In genomic region chr15:88819906-88820303, GRCm38 (mm10) we compare ENCODE assay signal across 8 mouse cellular contexts. TPM values are rescaled to one million over a fixed set of nuclear protein-coding genes. Genes with fewer than 3 reads are reported as not detected.
A peak's percentile ranks its signal among the peaks of the same experiment; 100 is the strongest.
DNase-seq lines count a peak whose midpoint lies in the region; ATAC-seq and TF ChIP-seq lines count a peak whose summit lies in the region.

No protein-coding gene starts in this region.

- peaks cover 15% of the 10 kb centered on the region; the same call in 1 of the 2 replicates for H3K36me3 ChIP-seq in lung, postnatal 0 days (ENCODE audit: insufficient read depth, low read length)
- peaks cover 51% of the 10 kb centered on the region for H3K36me3 ChIP-seq in embryonic facial prominence, embryonic 13.5 days
- peaks cover 19% of the 10 kb centered on the region for H3K36me3 ChIP-seq in intestine, embryonic 16.5 days (ENCODE audit: control insufficient read depth, insufficient read depth, low read length)
- peaks cover 41% of the 10 kb centered on the region for H3K36me3 ChIP-seq in neural tube, embryonic 15.5 days

- H3K27me3 ChIP-seq in lung, postnatal 0 days (replicated peaks; ENCODE audit: insufficient read depth, low read length) = no peaks in the 10 kb centered on the region
- no peaks in the 10 kb centered on the region for H3K27me3 ChIP-seq in embryonic facial prominence, embryonic 13.5 days
- H3K27me3 ChIP-seq in intestine, embryonic 16.5 days (replicated peaks; ENCODE audit: control insufficient read depth, insufficient read depth, low read length) = no peaks in the 10 kb centered on the region
- no peaks in the 10 kb centered on the region for H3K27me3 ChIP-seq in neural tube, embryonic 15.5 days (replicated peaks)

- no peak for TF ChIP-seq EP300 in lung, postnatal 0 days (IDR thresholded peaks at IDR 0.05)

- TF ChIP-seq CTCF in lung, postnatal 0 days (IDR thresholded peaks at IDR 0.05) = no peak

- WGBS in lung, postnatal 0 days = under 1% methylated on average over 23 of the region's 23 CpGs
- 2% methylated on average over 23 of the region's 23 CpGs for WGBS in embryonic facial prominence, embryonic 13.5 days
- under 1% methylated on average over 23 of the region's 23 CpGs for WGBS in intestine, embryonic 16.5 days
- WGBS in neural tube, embryonic 15.5 days = under 1% methylated on average over 23 of the region's 23 CpGs

- H3K4me2 ChIP-seq in lung, postnatal 0 days (replicated peaks; ENCODE audit: low read depth, low read length) = peak overlapping the region; percentile 93
- H3K4me2 ChIP-seq in embryonic facial prominence, embryonic 13.5 days = peak overlapping the region; percentile 92
- peak overlapping the region; percentile 73 for H3K4me2 ChIP-seq in intestine, embryonic 16.5 days (ENCODE audit: low read depth, low read length)
- peak overlapping the region; percentile 90 for H3K4me2 ChIP-seq in neural tube, embryonic 15.5 days

- peak overlapping the region; percentile 82 for H3K4me3 ChIP-seq in lung, postnatal 0 days (ENCODE audit: low read depth, low read length)
- H3K4me3 ChIP-seq in embryonic facial prominence, embryonic 13.5 days = peak overlapping the region; percentile 89
- peak overlapping the region; percentile 86 for H3K4me3 ChIP-seq in intestine, embryonic 16.5 days (ENCODE audit: low read length)
- H3K4me3 ChIP-seq in neural tube, embryonic 15.5 days (replicated peaks) = peak overlapping the region; percentile 90

- peak overlapping the region; percentile 70 for H3K9ac ChIP-seq in lung, postnatal 0 days (replicated peaks; ENCODE audit: low read depth)
- peak overlapping the region; percentile 89 for H3K9ac ChIP-seq in embryonic facial prominence, embryonic 13.5 days
- peak overlapping the region; percentile 90 for H3K9ac ChIP-seq in intestine, embryonic 16.5 days (ENCODE audit: low read depth, low read length)
- peak overlapping the region; percentile 88 for H3K9ac ChIP-seq in neural tube, embryonic 15.5 days (replicated peaks)

- ATAC-seq in lung, postnatal 0 days = no peak
- ATAC-seq in embryonic facial prominence, embryonic 13.5 days (ENCODE audit: insufficient number of reproducible peaks, insufficient read depth, low FRiP score, low TSS enrichment, low read depth) = no peak
- ATAC-seq in intestine, embryonic 16.5 days = no peak; the same call in 1 of the 2 replicates
- ATAC-seq in neural tube, embryonic 15.5 days (ENCODE audit: low FRiP score) = no peak

- H3K27ac ChIP-seq in lung, postnatal 0 days (ENCODE audit: low read length) = peak overlapping the region; percentile 51; the same call in 1 of the 2 replicates
- no peak overlapping the region for H3K27ac ChIP-seq in embryonic facial prominence, embryonic 13.5 days
- no peak overlapping the region; the same call in 1 of the 2 replicates for H3K27ac ChIP-seq in intestine, embryonic 16.5 days (ENCODE audit: low read length)
- H3K27ac ChIP-seq in neural tube, embryonic 15.5 days (replicated peaks) = peak overlapping the region; percentile 78

- peaks cover 8% of the 10 kb centered on the region for H3K4me1 ChIP-seq in lung, postnatal 0 days (ENCODE audit: insufficient read depth, low read depth, low read length)
- peaks cover 16% of the 10 kb centered on the region for H3K4me1 ChIP-seq in embryonic facial prominence, embryonic 13.5 days
- peaks cover 19% of the 10 kb centered on the region for H3K4me1 ChIP-seq in intestine, embryonic 16.5 days (ENCODE audit: control insufficient read depth, insufficient read depth, low read length)
- peaks cover 30% of the 10 kb centered on the region for H3K4me1 ChIP-seq in neural tube, embryonic 15.5 days

- no peaks in the 10 kb centered on the region for H3K9me3 ChIP-seq in lung, postnatal 0 days (ENCODE audit: low read length)
- no peaks in the 10 kb centered on the region for H3K9me3 ChIP-seq in embryonic facial prominence, embryonic 13.5 days
- no peaks in the 10 kb centered on the region for H3K9me3 ChIP-seq in intestine, embryonic 16.5 days (ENCODE audit: control insufficient read depth, low read length)
- H3K9me3 ChIP-seq in neural tube, embryonic 15.5 days (replicated peaks) = no peaks in the 10 kb centered on the region

- no peak for DNase-seq in lung, postnatal 0 days (ENCODE audit: low spot score)
- DNase-seq in lung, postnatal 25 days (ENCODE audit: low spot score) = no peak
- DNase-seq in cerebellum, adult 11 months = no peak
- DNase-seq in right cerebral cortex, postnatal 36 days (ENCODE audit: low spot score in 2 of 2) = no peak
- DNase-seq in layer of hippocampus, adult 18-20 months (ENCODE audit: low spot score in 2 of 2) = no peak

RNA-seq across cellular contexts. Expression of gene Creld2, which starts 0.5 kb away (rescaled TPM):
- 62.6 and 76.5 TPM in 2 replicates for polyA plus RNA-seq in lung, postnatal 0 days (2015; fragmentation: Nextera tagmentation; extraction: Ambion mirVana)
- polyA plus RNA-seq in embryonic facial prominence, embryonic 13.5 days (2015; fragmentation: Nextera tagmentation; extraction: Ambion mirVana) = 74.7 and 87.3 TPM in 2 replicates
- 123 and 137 TPM in 2 replicates for polyA plus RNA-seq in intestine, embryonic 16.5 days (2015; fragmentation: Nextera tagmentation; extraction: Ambion mirVana)
- 63.8 and 71.3 TPM in 2 replicates for polyA plus RNA-seq in neural tube, embryonic 15.5 days (2015; fragmentation: Nextera tagmentation; extraction: Ambion mirVana)
- total RNA-seq in layer of hippocampus, adult 18-20 months (2021) = 10 to 100 TPM; 29.7 to 30.6 TPM

RNA-seq across cellular contexts. Expression of gene Alg12, which starts 0.8 kb away (rescaled TPM):
- 7.2 and 7.9 TPM in 2 replicates for polyA plus RNA-seq in lung, postnatal 0 days (2015; fragmentation: Nextera tagmentation; extraction: Ambion mirVana)
- polyA plus RNA-seq in embryonic facial prominence, embryonic 13.5 days (2015; fragmentation: Nextera tagmentation; extraction: Ambion mirVana) = 11.2 and 12.2 TPM in 2 replicates
- polyA plus RNA-seq in intestine, embryonic 16.5 days (2015; fragmentation: Nextera tagmentation; extraction: Ambion mirVana) = 16.7 and 16.9 TPM in 2 replicates
- polyA plus RNA-seq in neural tube, embryonic 15.5 days (2015; fragmentation: Nextera tagmentation; extraction: Ambion mirVana) = 8.3 and 9.4 TPM in 2 replicates
- 10 to 100 TPM; 12.0 to 12.4 TPM for total RNA-seq in layer of hippocampus, adult 18-20 months (2021)

RNA-seq across cellular contexts. Expression of gene Pim3, which starts 42.1 kb away (rescaled TPM):
- polyA plus RNA-seq in lung, postnatal 0 days (2015; fragmentation: Nextera tagmentation; extraction: Ambion mirVana) = 66.0 and 69.6 TPM in 2 replicates
- polyA plus RNA-seq in embryonic facial prominence, embryonic 13.5 days (2015; fragmentation: Nextera tagmentation; extraction: Ambion mirVana) = 48.7 and 52.9 TPM in 2 replicates
- 45.7 and 46.3 TPM in 2 replicates for polyA plus RNA-seq in intestine, embryonic 16.5 days (2015; fragmentation: Nextera tagmentation; extraction: Ambion mirVana)
- 66.8 and 78.7 TPM in 2 replicates for polyA plus RNA-seq in neural tube, embryonic 15.5 days (2015; fragmentation: Nextera tagmentation; extraction: Ambion mirVana)
- 10 to 100 TPM; 36.8 to 47.6 TPM for total RNA-seq in layer of hippocampus, adult 18-20 months (2021)

Comparison
In these comparisons a context has a peak if more than half of its experiments do, and no peak if none do; other contexts are left out.
1. H3K27ac ChIP-seq: peak in lung, postnatal 0 days (single experiment) and neural tube, embryonic 15.5 days (single experiment); none in embryonic facial prominence, embryonic 13.5 days (single experiment) and intestine, embryonic 16.5 days (single experiment).
2. Peak in every context shown above with its lines, with median percentiles within 50 percentile points of each other: H3K4me2 ChIP-seq, H3K4me3 ChIP-seq and H3K9ac ChIP-seq.